Mouse (Mus musculus): ENCODE measurements around the gene Pip5k1c.

The Pip5k1c gene

DNA sequence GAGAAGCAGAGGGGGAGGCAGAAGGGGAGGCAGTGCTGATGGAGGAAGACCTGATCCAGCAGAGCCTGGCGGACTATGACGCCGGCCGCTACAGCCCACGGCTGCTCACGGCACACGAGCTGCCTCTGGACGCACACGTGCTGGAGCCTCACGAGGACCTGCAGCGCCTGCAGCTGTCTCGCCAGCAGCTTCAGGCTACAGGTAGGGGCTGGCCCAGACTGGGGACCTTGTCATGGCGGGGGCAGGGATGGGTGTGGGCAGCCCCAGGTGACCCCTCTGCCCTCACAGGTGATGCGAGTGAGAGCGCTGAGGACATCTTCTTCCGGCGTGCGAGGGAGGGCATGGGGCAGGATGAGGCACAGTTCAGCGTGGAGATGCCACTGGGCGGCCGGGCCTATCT is 32.4 kb downstream of the Pip5k1c start:
- DNase-seq: no peak

DNA sequence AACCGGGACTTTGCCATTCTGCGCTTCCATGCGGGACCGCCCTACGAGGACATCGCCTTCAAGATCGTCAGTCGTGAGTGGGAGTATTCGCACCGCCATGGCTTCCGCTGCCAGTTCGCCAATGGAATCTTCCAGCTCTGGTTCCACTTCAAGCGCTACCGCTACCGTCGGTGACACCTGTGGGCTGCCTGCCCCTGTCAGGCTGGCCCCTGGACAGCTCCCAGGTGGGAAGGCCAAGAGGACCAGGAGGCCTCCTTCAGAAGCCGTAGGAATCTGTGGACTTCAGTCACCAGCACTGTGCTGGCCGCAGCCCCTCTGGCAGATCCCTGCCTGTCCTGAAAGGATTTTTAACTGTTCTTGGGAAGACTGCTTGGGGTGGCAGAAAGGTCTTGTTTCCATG is 33.0 kb downstream of the Pip5k1c start:
- no peak for DNase-seq

DNA sequence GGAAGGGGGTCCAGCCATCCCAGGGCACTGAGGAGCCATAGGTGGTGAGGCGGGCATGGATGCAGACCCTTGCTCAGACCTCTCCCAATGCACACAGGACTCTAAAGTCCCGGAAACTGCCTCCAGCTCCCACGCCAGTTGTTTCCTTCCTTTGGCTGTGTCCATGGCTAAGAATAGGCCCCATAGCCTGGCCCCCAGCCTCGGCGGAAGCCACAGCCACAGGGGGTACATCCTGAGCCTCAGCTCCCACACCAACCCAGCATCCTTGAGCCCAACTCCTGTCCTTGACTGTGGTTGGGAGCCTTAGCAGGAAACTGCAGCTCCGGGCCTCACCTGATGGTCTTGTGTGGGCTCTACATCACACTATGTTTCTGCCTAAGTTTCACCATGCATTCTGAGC is 34.1 kb downstream of the Pip5k1c start:
- no peak for DNase-seq

DNA sequence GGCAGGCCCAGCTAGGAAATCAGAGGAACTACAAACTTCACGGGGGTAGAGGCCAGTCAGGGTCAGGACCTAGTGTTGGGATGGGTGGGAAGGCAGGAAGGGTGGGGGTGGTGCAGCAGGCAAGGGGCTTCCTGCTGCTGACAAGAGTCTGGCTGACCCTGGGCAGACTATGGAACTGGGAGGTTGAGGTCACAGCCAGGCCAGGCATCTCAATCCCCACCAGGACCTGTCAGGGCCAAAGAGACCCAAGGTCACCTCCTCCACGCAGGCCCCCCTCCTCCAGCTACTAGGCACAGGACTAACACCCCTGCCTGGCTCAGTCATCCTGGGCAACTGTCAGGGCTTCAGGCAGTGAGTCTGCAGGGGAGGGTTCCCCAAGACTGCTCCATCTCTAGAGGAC is 35.2 kb downstream of the Pip5k1c start:
- no peak for DNase-seq

DNA sequence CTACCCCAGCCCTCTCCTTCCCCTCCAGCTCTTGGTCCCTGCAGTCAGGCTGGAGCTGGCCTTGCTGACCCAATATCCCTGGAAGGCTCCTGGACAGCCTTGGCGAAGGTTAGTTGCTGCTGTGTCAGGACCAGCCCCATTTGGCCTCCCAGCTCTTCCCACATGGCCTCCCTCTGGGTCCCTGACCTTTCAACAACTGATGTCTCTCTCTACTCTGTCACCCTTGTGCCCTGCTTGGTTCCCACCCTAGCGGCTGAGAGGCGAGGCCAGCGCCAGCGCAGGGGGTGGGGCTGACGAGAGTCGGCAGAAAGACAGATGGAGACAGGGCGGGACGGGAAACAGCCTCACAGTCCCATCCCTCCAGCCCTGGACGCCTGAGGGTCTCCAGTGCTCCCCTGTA is 35.6 kb downstream of the Pip5k1c start, which contains the start of gene Tbxa2r:
TSS of gene Tbxa2r (plus strand) at position 346 of the 400 bp plus-strand sequence.
- peak; percentile 54 to 59 for DNase-seq

DNA sequence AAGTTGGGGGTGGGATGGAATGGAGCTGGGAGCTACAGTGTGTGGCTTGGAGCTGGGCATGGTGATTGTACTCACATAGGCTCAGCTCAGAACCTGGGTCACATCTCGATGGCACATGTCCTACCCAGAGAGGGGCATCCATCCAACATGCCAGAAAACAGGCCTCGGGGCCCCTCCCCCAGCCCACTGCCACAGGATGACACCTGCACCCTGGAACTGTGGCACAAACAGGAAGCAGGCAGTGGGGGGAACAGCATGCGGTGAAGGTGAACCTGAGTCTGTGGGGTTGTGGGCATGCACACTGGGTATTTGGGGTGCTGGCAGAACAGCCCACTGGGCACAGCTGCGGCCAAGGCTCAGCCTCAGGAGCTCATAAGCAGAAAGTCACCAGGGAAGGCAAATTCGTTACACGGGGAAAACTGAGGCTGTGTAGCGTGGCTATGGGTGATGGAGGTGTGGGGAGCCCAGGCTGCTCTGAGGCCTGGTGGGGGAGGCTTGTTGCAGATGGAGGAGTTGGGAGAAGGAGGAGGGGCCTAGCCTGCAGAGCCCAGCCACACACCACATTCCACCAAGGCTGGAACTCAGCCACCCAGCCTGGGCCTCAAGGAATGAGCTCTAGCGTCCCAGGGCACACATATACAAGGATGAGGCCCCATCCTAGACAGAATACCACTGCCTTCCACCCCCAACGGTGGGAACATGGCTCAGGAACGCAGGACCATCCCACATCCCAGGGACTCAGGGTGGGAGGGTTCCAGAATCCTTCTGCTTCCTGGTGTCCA is 36.6 kb downstream of the Pip5k1c start:
- peak; percentile 61 to 72 for DNase-seq

DNA sequence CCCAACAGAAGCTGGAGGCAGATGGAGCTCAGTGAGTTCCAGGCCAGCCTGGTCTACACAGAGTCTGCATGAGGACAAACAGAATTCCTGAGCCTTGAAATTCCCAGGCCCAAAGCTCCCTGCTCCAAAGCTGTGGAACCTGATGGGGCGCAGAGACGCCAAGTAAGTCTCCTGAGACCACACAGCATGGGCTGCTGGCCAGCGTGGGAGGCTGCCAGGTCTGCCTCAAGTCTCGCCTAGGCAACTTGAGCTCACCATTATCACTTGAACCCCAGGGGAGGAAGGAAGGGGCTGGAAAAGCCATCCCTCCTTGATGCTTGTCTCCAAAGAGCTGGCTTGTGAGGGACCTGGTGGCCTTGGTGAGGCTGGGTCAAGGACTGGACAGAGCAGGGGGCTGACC is 37.2 kb downstream of the Pip5k1c start:
- no peak for DNase-seq

DNA sequence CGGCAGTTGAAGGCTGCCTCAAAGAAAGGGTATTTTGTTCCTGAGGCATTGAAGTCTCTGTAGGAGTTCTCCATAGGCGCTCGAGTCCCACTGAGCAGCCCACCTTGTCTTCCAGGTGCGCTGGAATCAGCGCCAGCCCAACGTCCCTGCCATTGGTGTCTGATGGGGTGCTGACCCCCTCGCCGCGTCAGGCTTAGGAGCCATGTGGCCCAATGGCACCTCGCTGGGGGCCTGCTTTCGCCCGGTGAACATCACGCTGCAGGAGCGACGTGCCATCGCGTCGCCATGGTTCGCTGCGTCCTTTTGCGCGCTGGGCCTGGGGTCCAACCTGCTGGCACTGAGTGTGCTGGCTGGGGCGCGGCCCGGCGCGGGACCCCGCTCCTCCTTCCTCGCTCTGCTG is 39.5 kb downstream of the Pip5k1c start:
- DNase-seq: no peak

DNA sequence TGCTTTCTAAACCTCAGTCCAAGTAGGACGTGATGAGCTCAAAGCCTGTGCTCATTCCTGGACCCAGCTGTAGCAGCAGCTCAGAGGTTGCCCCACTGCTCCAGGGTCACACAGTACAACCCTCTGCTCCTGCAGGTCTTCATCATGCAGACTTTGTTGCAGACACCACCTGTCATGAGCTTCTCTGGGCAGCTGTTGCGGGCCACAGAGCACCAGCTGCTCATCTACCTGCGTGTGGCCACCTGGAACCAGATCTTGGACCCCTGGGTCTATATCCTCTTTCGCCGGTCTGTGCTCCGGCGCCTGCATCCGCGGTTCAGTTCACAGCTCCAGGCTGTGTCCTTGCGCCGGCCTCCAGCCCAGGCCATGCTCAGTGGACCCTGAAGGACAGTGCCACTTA is 41.6 kb downstream of the Pip5k1c start:
- no peak for DNase-seq

DNA sequence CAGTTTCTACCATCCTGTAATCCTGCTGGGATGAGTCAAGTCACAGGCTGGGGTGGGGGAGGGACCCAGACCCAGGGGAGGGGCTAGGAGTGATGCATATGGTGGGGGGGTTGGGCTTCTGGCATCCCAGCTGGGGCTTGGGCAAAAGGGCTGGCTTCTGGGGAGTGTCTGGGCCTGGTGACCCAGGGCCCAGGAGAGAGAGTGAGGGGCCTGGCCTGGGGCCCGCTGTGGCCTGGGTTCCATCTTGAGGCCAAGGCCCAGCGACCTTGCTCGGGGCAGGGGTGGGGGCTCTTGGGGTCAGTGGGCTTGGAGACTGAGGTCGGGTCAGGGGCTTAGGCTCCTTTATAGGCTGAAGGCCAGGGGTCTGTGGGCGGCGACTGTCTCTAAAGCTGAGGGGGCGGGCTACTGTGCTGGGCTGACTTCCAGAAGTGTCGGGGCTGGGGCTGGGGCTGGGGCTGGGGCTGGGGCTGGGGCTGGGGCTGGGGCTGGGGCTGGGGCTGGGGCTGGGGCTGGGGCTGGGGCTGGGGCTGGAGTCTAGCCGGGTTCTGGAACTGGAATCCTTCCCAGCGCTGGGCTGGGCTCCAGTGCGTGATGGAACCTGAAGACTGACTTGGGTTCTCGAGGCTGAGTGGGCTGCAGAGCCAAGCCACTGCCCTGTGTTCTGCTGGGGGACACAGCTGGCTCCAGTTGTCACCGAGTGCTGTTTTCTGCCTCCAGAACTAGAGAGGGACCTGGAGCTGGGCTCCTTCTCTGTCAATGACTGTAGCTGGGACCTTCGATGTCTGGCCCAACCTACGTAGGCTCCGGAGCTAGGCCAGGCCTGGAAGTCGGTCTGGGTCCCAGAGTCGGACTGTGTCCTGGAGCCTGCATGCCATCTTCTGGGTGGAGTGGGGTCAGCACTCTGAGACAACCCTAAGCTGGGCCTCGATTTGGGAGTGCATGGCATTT is 42.9 kb downstream of the Pip5k1c start:
- no peak for DNase-seq

DNA sequence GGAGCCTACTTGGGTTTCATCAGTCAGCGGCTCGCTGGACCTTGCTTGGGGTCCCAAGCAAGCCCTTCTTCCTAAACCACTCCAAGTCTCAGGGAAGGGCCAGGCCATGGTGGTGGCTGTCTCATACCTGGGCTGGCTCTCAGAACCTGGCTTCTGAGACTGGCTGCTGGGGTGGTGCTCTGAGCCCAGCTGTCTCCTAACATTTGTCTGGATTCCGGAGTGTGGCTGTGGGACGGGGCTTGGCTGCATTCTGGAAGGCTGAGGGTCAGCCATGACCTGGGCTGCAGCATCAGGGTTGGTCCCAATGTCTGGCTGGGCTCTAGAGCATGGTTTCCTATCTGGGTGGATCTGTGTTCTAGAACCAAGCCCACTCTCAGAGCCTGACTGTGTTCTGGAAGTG is 43.8 kb downstream of the Pip5k1c start:
- DNase-seq: no peak

DNA sequence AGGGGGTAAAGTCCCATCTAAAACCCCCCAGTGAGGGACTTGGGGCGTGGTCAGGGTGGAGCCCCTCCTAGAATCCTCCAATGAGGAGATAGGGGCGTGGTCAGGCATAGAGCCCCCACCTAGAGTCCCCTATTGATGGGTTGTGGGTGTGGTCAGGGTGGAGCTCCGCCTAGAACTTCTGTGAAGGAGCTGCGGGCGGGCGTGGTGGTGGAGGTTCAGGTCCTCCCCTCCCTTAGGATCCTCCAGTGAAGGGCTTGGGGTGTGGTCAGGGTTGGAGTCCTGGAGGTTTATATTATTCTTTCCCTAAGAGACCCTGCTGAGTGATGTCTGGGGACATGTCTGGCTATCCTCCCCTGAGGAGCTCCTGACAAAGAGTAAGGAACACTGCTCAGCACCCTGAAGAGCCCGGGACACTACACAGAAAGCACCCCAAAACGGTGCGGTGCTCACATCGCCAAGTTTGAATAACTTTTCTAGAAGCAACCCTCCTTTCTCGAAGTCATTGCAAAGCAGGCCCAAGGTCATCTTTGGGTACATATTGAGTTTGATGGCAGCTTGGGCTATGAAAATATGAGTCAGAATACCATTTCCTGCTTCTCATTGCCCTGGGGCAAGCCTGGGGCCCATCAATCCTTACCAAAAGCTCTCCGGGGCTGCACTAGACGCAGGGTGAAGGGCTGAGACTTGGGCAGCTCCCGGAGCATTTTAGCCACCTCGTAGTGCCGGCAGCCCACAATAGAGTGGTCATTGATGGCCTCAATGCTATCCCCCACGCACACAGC is 48.0 kb downstream of the Pip5k1c start:
- DNase-seq: no peak

DNA sequence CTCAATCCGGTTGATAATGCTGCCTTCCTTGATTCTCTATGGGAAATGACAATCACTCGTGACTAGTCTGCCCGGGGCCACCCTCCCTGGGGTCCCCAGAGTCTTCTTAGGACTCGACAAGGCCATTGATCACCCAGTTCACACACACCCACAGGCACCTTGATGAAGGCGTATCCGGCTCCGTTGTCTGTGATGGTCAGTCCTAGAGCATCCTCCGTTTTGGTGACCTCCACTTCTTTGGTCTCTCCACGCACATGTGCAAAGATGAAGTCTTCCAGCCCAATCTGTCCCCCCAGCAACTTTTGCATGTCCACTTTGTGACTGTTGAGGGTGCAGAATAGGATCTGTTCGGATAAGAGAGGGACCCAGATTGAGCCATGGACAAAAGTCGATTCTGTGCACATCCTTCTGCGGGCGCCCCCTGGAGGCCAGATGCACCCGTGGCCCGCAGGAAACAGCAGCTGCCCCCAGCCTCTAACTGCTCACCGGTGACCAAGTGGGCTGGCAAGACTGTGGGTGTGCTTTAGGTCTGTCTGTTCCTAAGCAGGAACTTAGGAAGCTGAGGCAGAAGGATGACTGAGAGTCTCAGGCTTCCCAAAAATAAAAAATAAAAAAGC is 48.7 kb downstream of the Pip5k1c start:
- DNase-seq: peak; percentile 87 to 88

DNA sequence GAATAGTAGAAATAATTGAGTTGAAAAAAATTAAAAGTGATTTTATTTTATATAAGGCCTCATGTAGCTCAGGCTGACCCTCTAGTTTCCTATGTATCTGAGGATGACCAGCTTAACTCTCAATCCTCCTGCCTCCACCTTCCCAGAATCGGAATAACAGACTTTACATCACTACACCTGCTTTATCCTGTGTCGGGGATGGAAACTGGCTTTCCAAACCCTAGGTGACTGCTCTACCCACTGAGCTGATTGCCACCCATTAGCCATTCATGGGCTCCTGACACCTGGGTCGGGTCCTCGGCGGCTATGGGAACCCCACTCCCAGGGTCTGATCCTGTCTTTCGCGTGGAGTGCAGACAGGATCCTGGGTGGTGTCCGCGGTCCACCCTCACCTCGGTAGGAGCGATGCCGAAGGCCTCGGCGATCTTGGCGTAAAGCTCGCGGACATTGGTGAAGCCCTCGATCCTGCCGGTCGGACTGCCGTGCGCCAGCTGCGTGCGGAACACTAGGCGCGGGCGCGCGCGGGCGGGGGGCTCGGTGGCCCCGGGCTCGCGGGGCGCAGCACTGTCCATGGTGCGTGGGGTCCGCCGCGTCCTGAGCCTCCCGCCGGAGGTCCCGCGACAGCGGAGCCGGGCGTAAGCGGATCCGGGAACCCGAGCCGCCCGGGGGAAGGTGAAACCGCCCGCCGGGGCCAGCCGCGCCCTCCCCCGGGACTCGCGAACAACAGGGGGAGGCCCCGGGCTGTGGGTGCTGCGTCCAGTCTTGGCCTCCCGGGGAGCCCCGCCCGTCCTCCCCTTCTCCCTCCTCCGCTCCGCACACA is 50.1 kb downstream of the Pip5k1c start, which contains the start of gene Gipc3:
TSS of gene Gipc3 (minus strand) at position 581 of the 820 bp plus-strand sequence.
- DNase-seq: peak; percentile 40 to 51

DNA sequence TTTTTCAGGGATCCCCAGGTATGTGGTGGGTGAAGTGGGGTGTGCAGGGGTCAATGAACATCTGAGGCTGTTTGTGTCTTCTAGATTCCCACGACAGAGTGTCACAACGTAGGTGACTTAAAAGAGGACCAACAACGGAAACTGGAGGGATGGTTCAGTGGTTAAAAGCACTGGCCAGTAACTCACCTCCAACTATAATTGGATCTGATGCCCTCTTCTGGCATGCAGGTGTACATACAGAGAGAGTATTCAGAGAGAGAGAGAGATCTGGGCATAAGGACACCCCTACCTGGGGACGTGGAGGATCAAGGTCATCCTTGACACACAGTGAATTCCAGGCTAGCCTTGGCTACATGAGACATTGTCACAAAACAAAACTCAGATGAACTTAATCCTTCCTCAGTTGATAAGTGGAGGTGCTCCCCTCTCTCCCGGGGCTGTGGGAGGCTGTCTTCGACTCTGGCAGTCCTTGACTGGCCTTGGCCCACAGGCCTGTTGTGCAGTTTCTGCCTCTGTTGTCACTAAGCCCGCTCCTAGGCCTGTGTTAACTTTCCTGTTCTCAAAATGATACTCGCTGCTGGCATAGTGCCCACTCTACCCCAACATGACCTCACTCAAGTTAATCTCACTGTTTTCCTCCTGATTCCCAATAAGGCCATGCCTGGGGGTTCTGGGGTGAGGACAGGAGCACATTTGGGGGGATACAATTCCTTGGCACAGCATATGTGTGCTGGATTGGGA is 51.8 kb downstream of the Pip5k1c start:
- DNase-seq: peak; percentile 55 to 59

DNA sequence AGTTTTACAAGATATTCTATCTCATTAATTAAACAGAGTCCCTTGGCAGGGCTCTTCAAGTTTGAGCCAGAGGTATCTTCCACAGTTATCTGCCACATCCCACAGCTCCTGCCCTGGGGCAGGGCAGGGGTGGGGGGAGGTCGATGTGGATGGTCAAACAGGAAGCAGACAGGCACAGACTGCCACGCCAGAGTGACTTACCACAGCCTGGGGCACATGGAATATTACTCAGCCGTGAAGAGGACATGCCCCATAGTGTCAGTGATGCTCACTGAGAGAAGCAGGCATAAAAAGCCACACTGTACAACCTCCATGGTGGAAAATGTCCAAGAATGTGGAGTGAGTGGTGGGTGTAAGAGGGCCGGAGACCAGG is 52.4 kb downstream of the Pip5k1c start:
- no peak for DNase-seq

DNA sequence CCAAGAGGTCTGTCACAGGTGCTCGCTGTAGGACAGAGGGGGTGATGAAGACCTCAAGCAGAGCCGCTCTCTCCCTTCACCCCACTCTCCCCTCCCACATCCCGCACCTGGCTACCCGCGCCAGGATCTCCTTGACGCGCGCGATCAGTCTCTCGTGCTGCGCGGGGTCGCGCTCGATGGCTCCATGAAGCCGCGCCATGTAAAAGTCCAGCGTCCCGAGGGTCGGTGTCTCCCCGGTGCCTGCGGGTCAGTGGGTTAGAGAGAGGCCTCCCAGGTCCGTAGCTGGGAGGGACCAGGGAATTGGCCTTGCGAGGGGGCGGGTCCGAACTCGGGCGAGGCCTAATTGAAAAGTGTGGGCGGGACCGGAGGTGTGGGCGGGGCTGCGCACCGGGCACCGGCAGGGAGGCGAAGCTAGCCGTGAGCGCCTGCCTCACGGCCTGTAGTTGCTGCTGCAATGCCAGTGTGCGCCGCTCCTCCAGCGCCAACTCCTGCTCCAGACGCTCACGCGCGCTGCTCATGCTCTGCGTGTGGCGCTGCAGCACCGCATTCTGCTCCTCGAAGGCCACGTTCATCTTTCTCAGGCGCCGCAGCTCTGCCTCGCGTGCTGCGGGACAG is 53.8 kb downstream of the Pip5k1c start:
- peak; percentile 73 to 74 for DNase-seq

DNA sequence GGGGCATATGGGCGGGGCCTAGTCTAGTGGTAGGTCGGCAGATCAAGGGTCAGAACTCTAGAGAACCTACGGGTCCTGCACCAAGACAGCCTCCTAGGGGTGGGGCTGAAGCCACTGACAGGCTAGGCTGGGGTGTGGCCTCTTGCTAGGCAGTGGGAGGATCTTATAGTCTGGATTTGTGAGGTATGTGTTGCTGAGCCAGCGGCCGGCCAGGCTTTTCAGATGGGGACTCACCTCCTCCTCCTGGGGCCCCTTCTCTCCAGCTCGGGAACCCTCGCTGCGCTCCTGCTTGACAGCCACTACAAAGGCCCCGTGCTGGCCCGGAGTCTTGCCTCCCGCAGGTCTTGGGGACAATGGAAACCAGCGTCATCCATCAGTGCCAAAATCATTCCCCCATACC is 56.4 kb downstream of the Pip5k1c start:
- DNase-seq: peak; percentile 30 to 35

DNA sequence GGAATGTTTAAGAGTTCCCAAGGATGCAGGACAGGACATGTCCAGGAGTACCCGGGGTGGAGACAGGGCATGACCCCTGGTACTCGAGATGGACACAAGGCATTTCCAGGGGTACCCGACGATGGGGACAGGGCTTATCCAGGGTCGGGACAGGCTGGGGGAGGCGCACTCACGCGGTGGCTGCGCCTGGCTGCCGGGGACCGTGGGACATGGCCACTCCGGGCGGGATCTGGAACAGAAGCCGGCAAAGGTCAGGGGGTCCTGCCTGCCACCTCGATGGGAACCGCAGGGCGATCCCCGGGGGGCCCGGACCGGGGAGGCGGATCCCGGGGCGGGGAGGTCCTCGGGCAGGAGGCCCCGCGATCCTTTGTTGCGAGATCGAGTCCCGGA is 57.2 kb downstream of the Pip5k1c start:
- DNase-seq: peak in 1 of 2 experiments; percentile 26

DNA sequence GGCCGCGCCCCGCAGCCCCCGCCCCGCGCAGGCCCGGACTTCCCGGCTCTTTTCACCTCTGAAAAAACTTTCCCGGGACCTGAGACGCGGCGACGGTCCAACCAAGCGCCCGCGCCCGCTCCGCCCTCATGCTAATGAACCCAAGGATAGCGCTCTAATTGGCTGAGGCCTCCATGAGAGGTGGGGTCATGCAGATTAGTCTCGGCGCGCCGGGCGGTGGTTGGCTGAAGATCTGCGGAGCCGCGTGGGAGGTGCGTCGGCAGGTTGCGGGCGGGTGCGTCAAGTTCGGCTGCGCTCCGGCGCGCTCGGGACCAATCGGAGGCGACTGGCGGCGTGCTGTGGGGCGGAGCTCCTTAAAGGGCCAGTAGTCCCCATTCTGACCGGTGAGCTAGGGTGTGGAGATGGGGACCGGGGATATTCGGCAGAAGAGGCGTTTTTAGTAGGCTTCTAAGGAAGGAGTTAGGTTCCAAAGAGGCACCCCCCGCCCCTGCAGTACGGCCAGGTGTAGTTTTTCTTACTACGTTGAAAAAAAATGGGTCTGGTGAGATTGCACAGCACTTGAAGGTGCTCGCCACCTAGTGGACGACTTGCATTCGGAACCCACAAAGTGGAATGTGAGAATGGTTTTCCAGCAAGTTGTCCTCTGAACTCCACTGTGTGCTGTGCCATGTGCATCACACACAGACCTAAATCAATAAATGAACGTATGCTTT is 57.7 kb downstream of the Pip5k1c start, which contains the start of gene Hmg20b:
TSS of gene Hmg20b (minus strand) at position 130 of the 713 bp plus-strand sequence.
- peak; percentile 97 to 98 for DNase-seq

Measured in B cell, adult 2 months (primary cell).